Mouse (Mus musculus) liver, postnatal 0 days (tissue): Measurements from ENCODE around the gene Atxn2l. TPM values are rescaled to one million over a fixed set of nuclear protein-coding genes. Genes with fewer than 3 reads are reported as not detected.

Source experiments
- ATAC-seq: fragments of 200-750 bp; cut with Nextera tagmentation; 2 replicates; pipeline ENCODE4 v1.8.0; 2017; ENCODE audit warnings: mild to moderate bottlenecking, moderate library complexity
- DNase-seq: peaks from one replicate; pipeline ENCODE4 v3.0.0-alpha.2; 2016
- H3K27ac ChIP-seq: fragments of 300-500 bp; sonication (generic); 2 replicates; pipeline ENCODE4 v1.5.1; 2014; ENCODE audit warnings: antibody characterized with exemption, moderate library complexity, mild to moderate bottlenecking, low read depth
- H3K27me3 ChIP-seq: fragments of 300-500 bp; sonication (generic); 2 replicates; pipeline ENCODE4 v1.6.1; 2014; ENCODE audit warnings: low read length, control low read depth, mixed read lengths; ENCODE audit not compliant: insufficient read depth
- H3K36me3 ChIP-seq: fragments of 300-500 bp; sonication (generic); replicated peaks from 2 replicates; pipeline ENCODE4 v1.6.1; 2014; ENCODE audit warnings: mild to moderate bottlenecking, control low read depth, low read length, moderate library complexity, mixed read lengths; ENCODE audit not compliant: insufficient read depth
- H3K4me1 ChIP-seq: fragments of 300-500 bp; sonication (generic); 2 replicates; pipeline ENCODE4 v1.6.1; 2014; ENCODE audit warnings: antibody characterized with exemption, mild to moderate bottlenecking, control low read depth; ENCODE audit not compliant: insufficient read depth
- H3K4me2 ChIP-seq: fragments of 300-500 bp; sonication (generic); 2 replicates; pipeline ENCODE4 v1.6.1; 2014; ENCODE audit warnings: low read depth, mild to moderate bottlenecking, low read length, moderate library complexity, mixed read lengths
- H3K4me3 ChIP-seq: fragments of 300-500 bp; sonication (generic); 2 replicates; pipeline ENCODE4 v1.5.1; 2014; ENCODE audit warnings: low read depth, low read length
- H3K9ac ChIP-seq: fragments of 300-500 bp; sonication (generic); replicated peaks from 2 replicates; pipeline ENCODE4 v1.6.1; 2014; ENCODE audit warnings: mild to moderate bottlenecking, moderate library complexity
- H3K9me3 ChIP-seq: fragments of 300-500 bp; sonication (generic); 2 replicates; pipeline ENCODE4 v1.6.1; 2016; ENCODE audit warnings: mild to moderate bottlenecking, control low read depth, low read length, mixed read lengths
- CTCF ChIP-seq: sonication (generic); IDR thresholded peaks from 2 replicates; pipeline ENCODE4 v1.5.1; 2016; ENCODE audit warnings: antibody characterized with exemption, low read depth
- EP300 ChIP-seq: IDR thresholded peaks from 2 replicates; pipeline ENCODE4 v1.6.1; 2016; ENCODE audit warnings: antibody characterized with exemption, low read depth, mild to moderate bottlenecking
- WGBS: fragments of 180-500 bp; shearing (Covaris S2); extraction: QIAGEN DNeasy Blood & Tissue Kit; methylation state at CpG from one replicate; pipeline ENCODE4 v1.1.7; 2014; ENCODE audit not compliant: insufficient replicate concordance; 5-methylcytosine and 5-hydroxymethylcytosine counted together
- polyA plus RNA-seq: library from polyadenylated mRNA; unstranded; fragments of >200 nt; fragmentation: Nextera tagmentation; extraction: Ambion mirVana; gene quantifications from 2 replicates; pipeline ENCODE4 v1.2.1, GENCODE M21; 2015

The Atxn2l gene
- polyA plus RNA-seq, 1 experiment from 2014 or later = 12.0 TPM

DNA sequence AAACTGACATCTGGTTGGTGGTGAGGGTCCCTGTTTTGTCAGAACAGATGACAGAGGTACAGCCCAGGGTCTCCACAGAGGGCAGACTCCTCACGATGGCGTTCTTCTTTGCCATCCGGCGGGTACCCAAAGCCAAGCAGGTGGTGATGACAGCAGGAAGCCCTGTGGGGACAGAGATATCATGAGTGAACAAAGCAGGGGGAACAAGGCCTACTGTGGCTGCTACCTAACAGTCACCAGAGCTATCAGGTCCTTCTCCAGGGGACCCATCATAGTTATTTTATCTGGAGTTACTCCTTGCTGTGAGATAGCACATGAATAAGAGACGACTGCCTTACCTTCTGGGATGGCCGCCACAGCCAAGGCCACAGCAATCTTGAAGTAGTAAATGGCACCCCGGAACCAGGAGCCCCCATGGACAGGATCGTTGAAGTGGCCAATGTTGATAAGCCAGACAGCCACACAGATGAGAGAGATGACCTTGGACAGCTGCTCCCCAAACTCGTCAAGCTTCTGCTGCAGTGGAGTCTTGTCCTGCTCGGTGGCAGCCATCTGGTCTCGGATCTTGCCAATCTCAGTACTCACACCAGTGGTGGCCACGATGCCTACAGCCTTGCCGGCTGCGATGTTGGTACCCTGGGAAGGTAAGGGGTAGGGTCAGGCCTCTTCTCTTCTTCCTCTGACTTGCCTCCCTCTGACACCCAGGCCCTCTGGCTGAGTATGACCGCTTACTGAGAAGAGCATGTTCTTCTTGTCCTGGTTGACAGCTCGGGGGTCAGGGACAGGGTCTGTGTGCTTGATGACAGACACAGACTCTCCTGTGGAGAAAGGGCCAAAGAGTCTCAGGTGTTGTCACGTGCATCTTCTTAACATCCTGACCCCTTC, 46.6 kb downstream of the Atxn2l start:
- Histone ChIP-seq H3K27ac (no peak overlapping the region), H3K9me3 (no peaks in the 10 kb centered on the region), H3K36me3 (no peaks in the 10 kb centered on the region), H3K4me2 (no peak overlapping the region), H3K27me3 (no peaks in the 10 kb centered on the region), H3K9ac (no peak overlapping the region), H3K4me3 (no peak overlapping the region), H3K4me1 (no peaks in the 10 kb centered on the region)
- TF ChIP-seq CTCF (no peak), EP300 (no peak)
- ATAC-seq (no peak), DNase-seq (no peak)
- WGBS = 60% methylated on average over 17 of the region's 17 CpGs

DNA sequence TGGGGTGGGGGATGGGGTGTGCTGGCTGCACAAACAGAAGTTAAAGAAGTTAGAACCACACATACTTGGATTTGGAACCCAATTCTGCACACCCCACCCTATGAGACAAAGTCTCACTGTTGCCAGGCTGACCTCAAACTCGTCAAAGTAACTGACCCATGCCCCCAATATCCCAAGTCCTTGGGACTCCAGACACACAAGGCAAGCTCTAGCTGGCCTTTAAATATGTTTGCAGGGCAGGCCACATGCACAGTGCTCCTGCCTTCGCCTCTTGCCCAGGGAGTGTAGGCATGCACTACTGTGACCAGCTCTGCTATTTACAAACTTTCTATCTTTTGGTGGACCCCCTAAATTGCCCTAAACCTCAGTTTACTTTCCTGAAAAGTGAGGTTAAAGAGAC, 48.0 kb downstream of the Atxn2l start:
- WGBS = 62% methylated on average over 2 of the region's 2 CpGs
- TF ChIP-seq CTCF (no peak), EP300 (no peak)

DNA sequence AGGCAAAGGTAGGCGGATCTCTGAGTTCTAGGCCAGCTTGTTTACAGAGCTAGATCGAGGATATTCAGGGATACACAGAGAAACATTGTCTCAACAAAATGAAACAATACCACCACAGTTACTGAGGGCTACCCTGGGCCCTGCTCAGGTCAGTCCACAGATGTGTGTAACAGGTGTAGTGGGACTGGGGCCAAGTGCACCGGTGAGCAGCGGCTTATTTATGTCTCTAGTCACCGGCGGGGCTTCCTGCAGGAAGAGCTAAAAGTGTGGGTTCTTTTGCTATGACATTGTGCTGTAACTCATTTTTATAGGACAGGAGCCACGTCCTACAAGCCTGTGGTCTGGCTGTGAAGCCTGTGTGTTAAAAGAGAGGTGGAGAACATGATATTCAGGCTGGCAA, 49.4 kb downstream of the Atxn2l start:
- Histone ChIP-seq H3K27ac (no peak overlapping the region), H3K9me3 (no peaks in the 10 kb centered on the region), H3K27me3 (no peaks in the 10 kb centered on the region), H3K4me3 (no peak overlapping the region), H3K4me1 (no peaks in the 10 kb centered on the region), H3K9ac (no peak overlapping the region), H3K4me2 (no peak overlapping the region), H3K36me3 (no peaks in the 10 kb centered on the region)
- ATAC-seq (no peak), DNase-seq (no peak)
- no peak for TF ChIP-seq CTCF
- no peak for TF ChIP-seq EP300
- 48% methylated on average over 7 of the region's 7 CpGs for WGBS

More for the DNA sequence above, 48.0 kb downstream of the Atxn2l start:
- Histone ChIP-seq H3K36me3 (no peaks in the 10 kb centered on the region), H3K4me1 (no peaks in the 10 kb centered on the region), H3K9ac (no peak overlapping the region), H3K27me3 (no peaks in the 10 kb centered on the region), H3K4me3 (no peak overlapping the region), H3K4me2 (no peak overlapping the region), H3K9me3 (no peaks in the 10 kb centered on the region), H3K27ac (no peak overlapping the region)
- DNase-seq (no peak), ATAC-seq (no peak)

DNA sequence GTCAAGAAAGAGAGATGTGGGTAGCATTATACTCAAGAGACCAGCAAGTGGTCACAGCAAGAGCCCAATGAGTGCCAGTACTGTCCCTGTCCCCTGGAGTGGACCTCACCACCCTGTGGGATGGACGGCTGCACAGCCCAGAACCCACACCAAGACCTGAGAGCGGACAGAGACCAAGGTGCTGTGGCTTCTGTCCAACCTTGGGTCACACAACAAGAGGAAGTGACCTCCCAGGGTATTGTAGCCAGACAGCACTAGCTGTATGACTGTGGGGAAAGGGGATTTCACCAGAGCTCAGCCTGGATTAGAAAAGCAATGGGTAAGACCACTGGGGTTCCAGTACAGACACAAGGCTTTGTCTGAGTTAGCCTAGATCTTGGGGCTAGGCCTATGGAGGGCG, 51.0 kb downstream of the Atxn2l start:
- no peak overlapping the region for H3K4me3 ChIP-seq
- no peaks in the 10 kb centered on the region for H3K9me3 ChIP-seq
- H3K9ac ChIP-seq = no peak overlapping the region
- no peaks in the 10 kb centered on the region for H3K27me3 ChIP-seq
- H3K4me1 ChIP-seq = no peaks in the 10 kb centered on the region
- H3K4me2 ChIP-seq = no peak overlapping the region
- ATAC-seq (no peak), DNase-seq (no peak)
- H3K36me3 ChIP-seq = 0 out of 2 replicates have a peak, but pooled peaks cover 4% of the 10 kb centered on the region
- no peak overlapping the region for H3K27ac ChIP-seq
- WGBS = 78% methylated on average over 3 of the region's 3 CpGs
- TF ChIP-seq EP300 (no peak), CTCF (no peak)

DNA sequence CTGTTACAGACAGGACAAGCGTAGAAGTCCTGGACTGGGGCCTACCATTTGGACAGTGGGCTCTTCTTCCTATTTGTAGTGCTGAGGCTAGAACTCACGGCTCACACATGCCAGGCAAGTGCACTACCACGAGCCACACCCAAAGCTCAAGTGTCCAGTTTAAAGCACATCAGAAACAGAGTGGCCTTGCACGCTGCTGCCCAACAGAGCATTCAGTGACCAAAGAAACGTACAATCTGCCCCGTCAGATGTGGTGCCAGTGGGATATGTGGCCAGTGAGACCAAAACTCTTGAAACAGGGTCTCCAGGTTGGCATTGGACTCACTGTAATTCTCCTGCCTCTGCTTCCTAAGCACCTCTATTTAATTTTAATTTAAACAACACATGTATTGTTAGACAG, 52.6 kb downstream of the Atxn2l start:
- Histone ChIP-seq H3K4me1 (no peaks in the 10 kb centered on the region), H3K9ac (no peak overlapping the region), H3K27ac (no peak overlapping the region), H3K4me2 (no peak overlapping the region), H3K36me3 (peaks cover 7% of the 10 kb centered on the region; the same call in 1 of the 2 replicates), H3K27me3 (no peaks in the 10 kb centered on the region), H3K9me3 (no peaks in the 10 kb centered on the region), H3K4me3 (no peak overlapping the region)
- DNase-seq = no peak
- ATAC-seq = no peak
- 80% methylated on average over 6 of the region's 6 CpGs for WGBS
- TF ChIP-seq EP300 = no peak
- no peak for TF ChIP-seq CTCF

DNA sequence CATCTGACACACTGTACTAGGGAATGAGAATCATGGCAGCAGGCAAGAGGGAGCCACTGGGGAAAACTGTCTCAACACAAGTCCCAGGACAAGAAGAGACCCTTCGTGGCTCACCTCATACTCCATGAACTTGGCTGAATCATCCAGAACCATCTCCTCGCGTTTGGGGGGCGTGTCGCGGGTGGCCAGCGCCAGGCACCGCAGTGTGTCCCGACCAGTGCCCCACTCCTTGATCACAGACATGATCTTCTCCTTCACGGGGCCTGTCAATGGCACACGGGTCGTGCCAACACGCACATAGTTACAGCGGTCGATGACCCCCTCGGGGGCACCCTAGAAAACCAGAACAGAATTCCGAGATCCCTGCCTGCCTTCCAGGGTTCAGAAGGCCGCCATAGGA, 53.2 kb downstream of the Atxn2l start:
- ATAC-seq (no peak), DNase-seq (no peak)
- no peaks in the 10 kb centered on the region for H3K9me3 ChIP-seq
- H3K4me3 ChIP-seq = no peak overlapping the region
- no peak overlapping the region for H3K27ac ChIP-seq
- WGBS = 89% methylated on average over 18 of the region's 18 CpGs
- peaks cover 9% of the 10 kb centered on the region; the same call in 1 of the 2 replicates for H3K36me3 ChIP-seq
- no peaks in the 10 kb centered on the region for H3K27me3 ChIP-seq
- no peak overlapping the region for H3K9ac ChIP-seq
- TF ChIP-seq EP300 = no peak
- no peak for TF ChIP-seq CTCF
- H3K4me1 ChIP-seq = no peaks in the 10 kb centered on the region
- H3K4me2 ChIP-seq = no peak overlapping the region
